Mouse (Mus musculus) common myeloid progenitor, adult 5-6 weeks (primary cell): ENCODE data around the gene Elf2. TPM values are rescaled to one million over a fixed set of nuclear protein-coding genes. Genes with fewer than 3 reads are reported as not detected.
A peak's percentile ranks its signal among the peaks of the same experiment; 100 is the strongest.

Experiments used
- ATAC-seq: replicated peaks from 2 replicates; pipeline ENCODE4 v1.8.0; 2016; ENCODE audit warnings: low read depth, mild to moderate bottlenecking, moderate TSS enrichment, inconsistent platforms; ENCODE audit not compliant: poor library complexity, severe bottlenecking
- total RNA-seq: library from RNA; stranded (forward); fragments of 200-1000, 187-1606 nt; gene quantifications from 2 replicates; pipeline ENCODE4 v1.2.3, GENCODE M21; 2017

The Elf2 gene
- total RNA-seq, 1 experiment from 2014 or later = 129 TPM

- no peak for ATAC-seq
Measured at GRCm38 (mm10) chr3:51247704-51248103, 92.8 kb downstream of the Elf2 start.

DNA sequence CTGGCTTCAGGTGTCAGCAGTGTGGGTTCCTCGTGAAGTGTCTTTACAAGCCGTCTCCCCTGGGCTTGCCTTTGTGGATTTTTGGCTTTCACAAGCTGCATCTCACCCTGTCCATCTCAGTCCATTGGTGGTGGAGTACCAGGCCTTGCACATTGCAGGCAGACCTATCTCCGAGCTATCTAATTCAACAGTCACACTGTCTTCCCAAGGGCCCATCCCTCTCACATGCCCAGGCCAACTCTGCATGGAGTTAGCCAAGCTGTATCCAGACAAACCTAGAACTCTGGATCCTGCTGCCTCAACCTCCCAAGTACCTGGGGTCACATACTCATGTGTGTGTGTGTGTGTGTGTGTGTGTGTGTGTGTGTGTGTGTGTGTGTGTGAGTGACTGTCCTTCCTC, 100.9 kb downstream of the Elf2 start:
- ATAC-seq = no peak

GRCm38 (mm10) chr3:51238515-51238914, 101.9 kb downstream of the Elf2 start:
- peak; percentile 86 for ATAC-seq

GRCm38 (mm10) chr3:51234752-51235055, 105.8 kb downstream of the Elf2 start:
- ATAC-seq = no peak

- ATAC-seq = peak; percentile 76
Measured at GRCm38 (mm10) chr3:51233918-51234751, 106.3 kb downstream of the Elf2 start.

DNA sequence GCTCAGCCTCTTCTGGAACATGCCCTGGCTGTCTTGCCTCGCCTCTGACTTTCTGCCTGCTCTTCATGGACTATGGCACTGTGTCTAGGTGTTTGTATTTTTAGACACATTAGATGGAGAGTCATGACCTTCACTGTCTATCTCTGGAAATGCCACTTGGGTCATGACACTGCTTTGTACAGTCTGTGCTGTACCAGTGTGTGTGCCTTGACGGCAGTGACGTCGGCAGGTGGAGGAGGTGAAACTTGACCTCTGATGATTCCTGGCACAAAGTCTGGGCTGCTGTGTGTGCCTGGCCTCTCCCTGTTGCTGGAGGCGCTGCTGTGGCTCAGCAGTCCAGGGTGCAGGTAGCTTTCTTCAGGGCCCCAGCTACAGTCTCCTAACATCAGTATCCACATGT, 107.0 kb downstream of the Elf2 start:
- no peak for ATAC-seq

- ATAC-seq = no peak
Measured at GRCm38 (mm10) chr3:51232205-51232910, 108.1 kb downstream of the Elf2 start.

DNA sequence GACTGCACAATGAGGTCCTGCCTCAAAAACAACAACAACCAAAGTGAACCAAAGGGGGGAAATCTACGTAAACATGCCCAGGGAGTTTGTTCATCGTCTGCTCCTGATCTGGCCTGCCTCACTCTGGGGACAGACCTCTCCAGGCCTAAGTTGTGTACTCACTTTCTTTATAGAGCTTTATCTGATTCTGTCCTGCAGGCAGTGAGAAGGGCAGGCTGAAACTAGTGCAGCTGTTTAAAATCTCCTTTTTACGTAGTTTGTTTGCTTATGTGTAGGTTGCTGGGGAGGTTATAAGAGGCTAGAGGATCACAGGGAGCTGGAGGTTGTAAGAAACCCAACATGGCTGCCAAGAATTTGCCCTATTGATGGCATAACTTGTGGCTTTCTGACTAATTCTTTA, 109.0 kb downstream of the Elf2 start:
- ATAC-seq = no peak

DNA sequence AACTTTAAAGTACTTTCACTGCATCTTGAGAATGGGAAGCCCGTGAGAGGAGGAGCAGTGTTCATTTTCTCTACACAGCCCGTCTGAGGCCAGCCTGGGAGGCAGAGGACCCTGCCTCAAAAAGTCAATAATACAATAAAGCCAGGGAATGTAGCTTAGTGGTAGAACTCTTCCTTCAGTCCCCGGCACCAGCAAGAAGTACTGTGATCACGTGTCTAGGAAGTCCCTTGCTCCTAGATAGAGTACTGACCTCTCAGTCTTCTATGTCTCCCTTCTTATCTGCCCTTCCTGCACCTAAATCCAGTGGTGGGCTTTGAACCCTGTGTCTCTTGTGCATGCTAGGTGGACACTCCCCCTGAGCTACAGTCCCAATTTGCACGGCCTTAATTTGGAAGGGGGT, 109.6 kb downstream of the Elf2 start:
- no peak for ATAC-seq

- ATAC-seq = no peak; the same call in 1 of the 2 replicates
Measured at GRCm38 (mm10) chr3:51230146-51230835, 110.2 kb downstream of the Elf2 start.

GRCm38 (mm10) chr3:51229226-51229625, 111.2 kb downstream of the Elf2 start:
- ATAC-seq = no peak

- no peak for ATAC-seq
Measured at GRCm38 (mm10) chr3:51228821-51229205, 111.7 kb downstream of the Elf2 start.

- peak; percentile 40 for ATAC-seq
Measured at GRCm38 (mm10) chr3:51228038-51228820, 112.2 kb downstream of the Elf2 start.

DNA sequence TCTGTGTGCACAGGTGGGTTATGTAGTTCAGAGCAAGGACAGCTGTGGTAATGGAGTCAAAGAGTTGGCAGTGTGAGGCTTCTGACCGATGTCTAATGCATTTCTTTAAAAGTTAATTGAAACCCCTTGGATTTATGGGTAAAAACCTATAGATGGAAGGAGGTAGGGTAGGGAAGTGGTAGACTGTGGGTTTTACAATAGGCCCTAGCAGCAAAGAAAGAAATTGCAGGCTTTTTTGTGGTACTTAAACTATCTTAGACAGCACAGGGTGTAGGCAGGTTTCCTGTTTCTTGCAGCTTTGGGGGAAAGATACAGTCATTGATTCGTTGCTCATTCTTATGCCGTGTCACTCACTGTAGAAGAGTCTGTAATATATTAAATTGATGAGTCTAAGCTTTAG, 113.9 kb downstream of the Elf2 start:
- ATAC-seq = peak; percentile 17

DNA sequence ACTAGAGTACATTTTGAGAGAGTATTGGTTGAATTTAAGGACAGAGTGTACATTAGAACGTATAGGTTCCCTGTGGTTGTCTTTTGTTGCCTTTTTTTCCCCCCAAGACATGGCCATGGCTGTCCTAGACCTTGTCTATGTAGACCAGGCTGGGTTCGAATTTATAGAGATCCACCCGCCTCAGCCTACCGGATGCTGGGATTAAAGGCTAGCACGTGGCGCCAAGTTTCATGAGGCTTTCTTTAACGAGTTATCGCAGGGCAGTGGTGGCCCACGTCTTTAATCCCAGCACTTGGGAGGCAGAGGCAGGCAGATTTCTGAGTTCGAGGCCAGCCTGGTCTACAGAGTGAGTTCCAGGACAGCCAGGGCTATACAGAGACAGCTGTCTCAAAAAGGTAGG, 114.5 kb downstream of the Elf2 start:
- ATAC-seq = no peak

DNA sequence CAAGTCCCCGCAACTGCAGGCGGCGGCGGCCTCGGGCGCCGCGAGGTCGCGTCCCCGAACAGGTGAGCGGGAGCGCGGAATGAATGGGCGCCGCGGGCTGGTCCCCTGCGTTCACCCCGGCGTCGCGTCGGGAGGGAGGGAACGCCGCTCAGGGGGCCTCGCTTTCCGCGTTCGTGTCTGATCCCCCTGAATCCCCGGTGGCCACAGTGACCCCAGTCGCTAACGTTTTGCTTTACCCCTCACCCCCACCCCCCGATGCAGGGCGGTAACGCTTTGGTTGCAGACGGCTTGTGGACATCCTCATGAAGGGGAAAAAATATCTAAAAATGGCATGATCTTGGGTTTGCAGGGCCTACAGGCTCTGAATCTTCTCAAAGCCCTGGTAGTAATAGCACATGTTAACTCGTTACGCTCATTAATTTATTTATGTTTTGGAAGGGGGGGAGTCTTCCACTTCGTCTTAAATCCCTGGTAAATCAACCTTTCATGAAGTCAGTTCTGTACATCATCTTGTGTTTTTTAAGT, 115.2 kb downstream of the Elf2 start:
- ATAC-seq = no peak

DNA sequence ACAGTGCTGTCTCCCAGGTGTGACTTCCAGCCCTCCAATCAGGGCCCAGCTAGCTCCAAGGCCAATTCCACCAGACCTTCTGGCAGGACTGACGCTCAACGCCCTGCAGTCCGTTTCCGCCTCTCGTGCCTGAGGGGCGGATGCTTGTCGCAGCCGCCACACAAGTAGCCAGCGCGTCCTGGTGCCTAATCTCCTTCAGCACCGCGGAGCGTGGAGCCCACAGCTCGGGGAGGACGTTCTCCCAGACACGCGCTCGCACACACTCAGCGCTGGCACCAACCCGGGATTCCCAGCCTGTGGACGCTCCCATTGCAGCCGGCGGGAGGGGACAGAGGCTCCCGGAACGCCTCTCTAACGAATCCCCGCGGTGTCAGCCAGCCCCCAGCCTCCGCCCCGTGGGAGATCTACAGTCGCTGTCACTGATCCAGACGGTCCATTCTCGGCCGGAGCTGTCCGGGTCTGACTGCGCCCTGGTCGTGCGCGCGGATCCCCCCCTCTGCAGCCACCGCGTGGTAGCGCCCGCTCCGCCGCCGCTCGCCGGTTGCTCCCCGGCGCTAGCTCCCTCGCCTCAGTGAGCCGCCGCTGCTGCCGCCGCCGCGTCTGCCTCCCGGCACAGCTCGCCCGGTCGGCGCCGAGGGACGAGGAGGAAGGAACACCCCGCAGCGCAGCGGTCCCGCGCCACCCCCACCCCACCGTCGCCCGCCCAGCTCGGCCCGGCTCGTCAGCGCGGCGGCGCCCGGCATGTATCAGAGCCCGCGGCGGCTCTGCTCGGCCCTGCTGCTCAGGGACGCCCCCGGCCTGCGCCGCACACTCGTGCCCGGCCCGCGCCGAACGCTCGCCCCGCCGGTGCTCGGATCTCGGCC, 115.9 kb downstream of the Elf2 start, which contains the start of gene Noct:
Gene Noct, plus strand, starts transcription at position 85 of the 863 bp plus-strand sequence.
- ATAC-seq = peak; percentile 91

GRCm38 (mm10) chr3:51223556-51223955, 116.9 kb downstream of the Elf2 start:
- ATAC-seq = no peak

DNA sequence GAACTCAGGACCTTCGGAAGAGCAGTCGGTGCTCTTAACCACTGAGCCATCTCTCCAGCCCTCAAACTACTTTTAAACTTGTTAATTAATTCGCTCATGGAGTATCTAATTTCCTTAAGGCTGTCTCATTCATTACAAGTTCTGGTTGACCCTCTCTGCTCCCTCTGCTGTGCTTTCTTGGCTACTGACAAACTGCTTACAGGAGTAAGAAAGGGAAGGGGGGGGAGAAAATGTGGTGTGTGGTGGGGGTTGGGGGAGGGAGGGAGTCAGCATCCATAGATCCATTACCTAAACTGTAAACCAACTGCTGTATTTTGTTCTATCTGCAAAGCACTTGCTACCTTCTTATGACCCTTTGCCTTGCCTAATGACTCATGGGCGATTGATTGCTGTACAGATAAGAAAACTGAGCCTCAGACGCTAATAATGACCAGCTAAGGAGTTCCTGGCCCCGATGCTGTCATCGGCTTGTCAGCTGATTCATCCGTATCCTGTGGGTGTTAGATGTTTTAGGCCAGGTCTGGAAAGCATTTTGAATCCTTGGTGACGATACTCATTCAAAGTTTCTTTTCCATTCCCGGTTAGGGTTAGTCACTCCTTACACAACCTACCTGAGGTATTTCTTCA, 117.5 kb downstream of the Elf2 start:
- no peak for ATAC-seq
